In genomic region chr4:140562461-140563178, GRCm38 (mm10) we compare ENCODE assay signal across 9 mouse cellular contexts.
A peak's percentile ranks its signal among the peaks of the same experiment; 100 is the strongest.
DNase-seq lines count a peak whose midpoint lies in the region; ATAC-seq and TF ChIP-seq lines count a peak whose summit lies in the region.
"Had no signal": no experiment of that assay in that cellular context is flagged by ENCODE, and none has a peak within 500 bp of the region (broad histone marks: within the 10 kb centered on the region; RNA-seq: fewer than 3 reads in every experiment).

No protein-coding gene starts in this region.

- ATAC-seq in midbrain, embryonic 13.5 days: peak; percentile 42; the same call in 1 of the 2 replicates
- peak; percentile 69 for ATAC-seq in neural tube, embryonic 14.5 days (ENCODE audit: low read depth)

- H3K36me3 ChIP-seq in midbrain, embryonic 13.5 days: peaks cover 93% of the 10 kb centered on the region
- H3K36me3 ChIP-seq in midbrain, embryonic 10.5 days: peaks cover 98% of the 10 kb centered on the region
- H3K36me3 ChIP-seq in neural tube, embryonic 14.5 days (ENCODE audit: control insufficient read depth, insufficient read depth, low read length): peaks cover 57% of the 10 kb centered on the region

- DNase-seq in gastrocnemius, adult 18-20 months (ENCODE audit: low spot score): peak; percentile 24
- no peak for DNase-seq in gastrocnemius, adult 8-10 months (ENCODE audit: low spot score in 2 of 2)
- no peak for DNase-seq in midbrain, embryonic 10.5 days (ENCODE audit: low spot score)
- DNase-seq in fibroblast of lung, adult 2 months (ENCODE audit: low read depth): peak; percentile 29
- DNase-seq in frontal cortex, adult 2 months (ENCODE audit: extremely low spot score in 1 of 2, low spot score in 1 of 2): no peak
- DNase-seq in layer of hippocampus, adult 2 months (ENCODE audit: low spot score in 2 of 2): no peak
- DNase-seq: thymus, adult 18-20 months had no signal

- no peak overlapping the region for H3K9ac ChIP-seq in midbrain, embryonic 13.5 days (replicated peaks)
- H3K9ac ChIP-seq in neural tube, embryonic 14.5 days (replicated peaks; ENCODE audit: low read depth, low read length): no peak overlapping the region

- H3K9me3 ChIP-seq in midbrain, embryonic 13.5 days: peaks cover 9% of the 10 kb centered on the region
- H3K9me3 ChIP-seq in midbrain, embryonic 10.5 days (replicated peaks): peaks cover 23% of the 10 kb centered on the region
- no peaks in the 10 kb centered on the region; the same call in 1 of the 2 replicates for H3K9me3 ChIP-seq in neural tube, embryonic 14.5 days (ENCODE audit: control insufficient read depth, low read length)

- WGBS in midbrain, embryonic 13.5 days: 81% methylated on average over 10 of the region's 10 CpGs
- 86% methylated on average over 10 of the region's 10 CpGs for WGBS in midbrain, embryonic 10.5 days
- WGBS in neural tube, embryonic 14.5 days: 77% methylated on average over 10 of the region's 10 CpGs

- no peak overlapping the region for H3K4me3 ChIP-seq in midbrain, embryonic 13.5 days (replicated peaks)
- no peak overlapping the region for H3K4me3 ChIP-seq in midbrain, embryonic 10.5 days
- no peak overlapping the region for H3K4me3 ChIP-seq in neural tube, embryonic 14.5 days (ENCODE audit: low read depth, low read length)
- H3K4me3 ChIP-seq in layer of hippocampus, adult 2 months: no peak overlapping the region

- H3K4me2 ChIP-seq in midbrain, embryonic 13.5 days (replicated peaks): no peak overlapping the region
- no peak overlapping the region for H3K4me2 ChIP-seq in neural tube, embryonic 14.5 days (ENCODE audit: low read depth, low read length)

- no peak overlapping the region for H3K27ac ChIP-seq in midbrain, embryonic 13.5 days
- no peak overlapping the region for H3K27ac ChIP-seq in midbrain, embryonic 10.5 days (replicated peaks)
- H3K27ac ChIP-seq in neural tube, embryonic 14.5 days (ENCODE audit: low read depth, low read length): peak overlapping the region; percentile 22; the same call in 1 of the 2 replicates
- H3K27ac ChIP-seq in layer of hippocampus, adult 2 months: no peak overlapping the region

- no peak for TF ChIP-seq CTCF in layer of hippocampus, adult 2 months (conservative IDR thresholded peaks at IDR 0.05)

- 0 out of 2 replicates have a peak, but pooled peaks cover 4% of the 10 kb centered on the region for H3K4me1 ChIP-seq in midbrain, embryonic 13.5 days (replicated peaks)
- peaks cover 3% of the 10 kb centered on the region; the same call in 1 of the 2 replicates for H3K4me1 ChIP-seq in midbrain, embryonic 10.5 days
- no peaks in the 10 kb centered on the region for H3K4me1 ChIP-seq in neural tube, embryonic 14.5 days (ENCODE audit: control insufficient read depth, insufficient read depth, low read length)

- H3K27me3 ChIP-seq in midbrain, embryonic 13.5 days: no peaks in the 10 kb centered on the region
- no peaks in the 10 kb centered on the region for H3K27me3 ChIP-seq in midbrain, embryonic 10.5 days (ENCODE audit: low read depth, poor library complexity, severe bottlenecking)
- H3K27me3 ChIP-seq in neural tube, embryonic 14.5 days (ENCODE audit: control insufficient read depth, insufficient read depth, low read length): no peaks in the 10 kb centered on the region

Comparison
In these comparisons a context has a peak if more than half of its experiments do, and no peak if none do; other contexts are left out.
1. DNase-seq: peak in gastrocnemius, adult 18-20 months (single experiment) and fibroblast of lung, adult 2 months (single experiment); none in gastrocnemius, adult 8-10 months (0 of 2), midbrain, embryonic 10.5 days (single experiment), frontal cortex, adult 2 months (0 of 2) and layer of hippocampus, adult 2 months (0 of 2).